Mouse (Mus musculus) large intestine, adult 2 months (tissue): Measurements from ENCODE around the gene Lrrc39. TPM values are rescaled to one million over a fixed set of nuclear protein-coding genes. Genes with fewer than 3 reads are reported as not detected.
"Not testable (repeated sequence)": the region's sequence is repeated elsewhere in the genome, so short reads cannot be mapped to it uniquely, and the experiment has no call there.

Experiments used
- DNase-seq: peaks from one replicate; pipeline ENCODE4 v3.0.0-alpha.2; 2012; ENCODE audit warnings: low read depth, low spot score
- WGBS: fragments of 180-500 bp; shearing (Covaris S2); methylation state at CpG from one replicate; pipeline ENCODE4 v1.1.7; 2018; 5-methylcytosine and 5-hydroxymethylcytosine counted together
- polyA plus RNA-seq: library from polyadenylated mRNA; depleted of rRNA; stranded (reverse); fragments of >200 nt; gene quantifications from 2 replicates; pipeline ENCODE4 v1.2.3, GENCODE M21; 2012; rRNA removed

Lrrc39 gene
- 0.19 and 0.38 TPM in 2 replicates for polyA plus RNA-seq

DNA sequence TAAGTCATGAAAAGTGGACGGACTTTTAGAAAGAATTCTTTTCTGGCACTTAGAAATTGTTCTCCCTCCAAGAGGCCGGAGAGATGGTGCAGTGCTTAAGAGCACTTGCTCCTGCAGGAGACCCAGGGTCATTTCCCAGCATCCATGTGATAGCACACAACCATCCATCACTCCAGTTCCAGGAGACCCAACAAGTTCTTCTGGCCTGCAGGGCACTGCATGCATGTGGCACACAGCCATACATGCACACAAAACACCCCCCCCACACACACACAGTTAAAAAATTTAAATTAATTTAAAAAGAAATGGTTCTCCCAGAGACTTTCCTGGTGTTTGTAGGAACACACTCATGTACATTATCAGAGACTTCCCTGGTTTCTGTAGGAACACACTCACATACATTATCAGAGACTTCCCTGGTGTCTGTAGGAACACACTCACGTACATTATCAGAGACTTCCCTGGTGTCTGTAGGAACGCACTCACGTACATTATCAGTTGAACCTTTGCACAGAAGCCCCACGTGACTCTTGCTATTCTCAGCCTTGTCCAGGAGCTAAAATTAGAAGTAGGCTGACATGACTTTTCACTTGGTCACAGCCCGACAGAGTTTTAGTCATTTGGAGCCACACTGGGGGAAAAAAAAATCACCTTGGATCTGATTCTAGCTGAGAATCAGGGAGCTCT lies at the start of gene Lrrc39:
Gene Lrrc39, plus strand, starts transcription at position 566 of the 687 bp plus-strand sequence.
- 46% methylated on average over 7 of the region's 7 CpGs for WGBS
- no peak for DNase-seq

DNA sequence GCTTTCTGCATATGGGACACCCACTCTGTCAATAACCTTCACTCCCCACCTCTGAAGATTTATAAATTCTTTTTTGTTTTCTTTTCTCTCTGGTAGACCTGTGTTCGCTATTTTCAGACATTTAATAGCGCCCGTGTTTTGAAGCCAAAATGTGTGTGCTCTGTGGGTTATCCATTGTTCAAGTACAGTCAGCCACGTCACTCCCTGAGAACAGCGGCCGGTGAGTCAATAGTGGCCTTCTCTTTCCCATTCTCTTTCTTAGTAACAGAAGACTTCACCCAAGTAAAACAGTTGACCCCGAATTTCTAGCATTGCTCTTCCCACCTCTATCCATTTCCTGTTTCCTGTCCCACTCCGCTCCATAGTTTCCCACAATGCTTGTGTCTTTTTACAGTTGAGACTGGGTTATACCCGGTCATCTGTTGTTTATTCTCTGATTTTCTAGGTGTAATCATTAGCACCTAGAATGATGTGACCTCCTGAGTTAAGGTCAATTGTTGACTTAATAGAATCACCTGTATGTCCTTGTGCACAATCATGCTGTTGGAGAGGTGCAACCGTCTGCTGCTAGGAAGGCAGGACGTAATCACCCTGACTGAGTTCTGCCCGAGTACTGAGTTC lies 42.5 kb upstream of the Lrrc39 start:
- 86% methylated on average over 12 of the region's 12 CpGs for WGBS
- no peak for DNase-seq

DNA sequence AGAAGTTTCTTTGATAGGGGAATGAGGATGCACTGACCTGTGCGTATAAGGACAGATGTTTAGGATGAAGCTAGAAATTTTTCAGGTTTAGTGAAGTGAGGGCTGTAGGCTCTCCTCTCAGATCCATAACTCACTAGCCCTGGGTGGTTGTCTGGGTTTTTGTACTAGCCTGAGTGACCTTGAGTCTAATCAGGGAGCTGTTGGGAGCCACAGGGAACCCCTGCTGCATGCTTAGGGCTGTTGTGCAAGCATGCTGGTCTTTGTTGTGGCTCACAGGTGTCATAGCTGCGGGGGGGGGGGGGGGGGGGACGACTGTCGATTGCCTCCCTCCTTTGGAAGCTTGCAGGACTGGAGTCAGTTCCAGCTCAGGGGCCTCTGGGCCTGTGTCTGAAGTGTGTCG lies 33.0 kb upstream of the Lrrc39 start:
- no peak for DNase-seq
- WGBS = 49% methylated on average over 5 of the region's 5 CpGs

DNA sequence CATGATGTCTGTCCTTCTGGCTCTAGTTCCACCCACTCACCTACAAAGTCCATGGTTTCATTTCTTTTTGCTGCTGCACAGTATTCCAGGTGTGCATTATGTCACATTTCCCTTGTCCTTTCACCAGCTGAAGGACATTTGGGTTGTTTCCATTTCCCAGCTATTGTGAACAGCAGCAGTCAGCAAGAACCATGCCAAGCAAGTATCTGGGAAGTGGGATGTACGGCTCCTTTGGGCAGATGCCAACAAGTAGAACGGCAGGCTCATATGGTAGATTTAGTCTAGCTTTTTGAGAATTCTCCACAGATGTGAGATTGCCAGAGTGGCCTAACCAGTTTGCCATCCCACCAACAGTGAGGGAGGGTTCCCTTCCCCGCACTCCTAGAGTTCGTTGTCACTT lies 31.9 kb upstream of the Lrrc39 start:
- WGBS = 73% methylated on average over 4 of the region's 4 CpGs
- no peak for DNase-seq

DNA sequence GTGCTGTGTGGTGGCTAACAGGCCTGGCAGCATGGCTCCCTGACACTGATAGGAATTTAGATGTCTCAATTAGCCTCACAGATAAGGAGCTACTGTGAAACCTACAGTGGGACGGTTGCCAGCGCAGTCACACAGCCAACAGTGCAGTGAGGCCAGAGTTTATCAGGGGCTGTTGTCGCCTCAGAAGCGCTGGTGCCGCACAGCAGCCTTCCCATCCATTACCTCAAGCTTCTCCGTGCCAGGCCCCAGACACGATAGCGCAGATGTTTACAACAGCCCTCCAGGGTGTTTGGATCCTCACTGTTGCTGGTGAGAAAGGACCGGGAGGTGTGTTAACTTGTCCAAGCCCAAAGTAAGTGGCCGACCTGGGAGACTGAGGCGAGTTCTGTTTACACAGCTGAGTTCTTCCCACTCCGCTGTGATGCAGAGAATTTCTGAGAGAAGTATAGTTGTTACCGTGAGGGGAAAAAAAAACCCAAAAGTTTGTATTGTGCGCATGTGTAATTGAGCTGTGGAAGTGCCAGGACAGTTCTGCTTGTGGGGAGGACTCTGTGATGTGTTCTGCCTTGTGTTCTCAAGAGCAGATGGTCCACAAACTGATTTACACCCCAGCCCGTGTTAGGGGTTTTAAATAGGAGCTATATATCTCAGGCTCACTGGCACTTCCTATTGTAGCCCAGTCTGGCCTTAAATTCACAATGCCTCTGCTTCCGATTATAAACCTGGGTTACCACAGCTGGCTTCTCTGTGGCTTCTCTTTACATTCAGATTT lies 26.2 kb upstream of the Lrrc39 start:
- 63% methylated on average over 16 of the region's 16 CpGs for WGBS

DNA sequence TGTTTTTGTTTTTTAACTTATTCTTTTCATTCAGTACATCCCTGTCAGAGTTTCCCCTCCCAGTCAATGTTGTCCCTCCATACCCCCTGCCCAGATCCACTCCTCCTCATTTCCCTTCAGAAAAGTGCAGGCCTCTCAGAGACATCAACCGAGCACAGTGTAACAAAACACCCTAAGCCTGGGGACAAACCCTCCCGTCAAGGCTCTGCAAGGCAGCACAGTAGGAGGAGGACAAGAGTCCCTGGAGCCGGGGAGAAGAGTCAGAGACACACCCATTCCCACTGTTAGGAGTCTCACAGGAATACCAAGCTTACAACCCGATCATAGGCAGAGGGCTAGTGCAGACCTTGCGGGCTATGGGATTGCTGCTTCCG lies 25.6 kb upstream of the Lrrc39 start:
- no peak for DNase-seq
- 74% methylated on average over 6 of the region's 6 CpGs for WGBS

More for the DNA sequence above, 26.2 kb upstream of the Lrrc39 start:
- DNase-seq = no peak

DNA sequence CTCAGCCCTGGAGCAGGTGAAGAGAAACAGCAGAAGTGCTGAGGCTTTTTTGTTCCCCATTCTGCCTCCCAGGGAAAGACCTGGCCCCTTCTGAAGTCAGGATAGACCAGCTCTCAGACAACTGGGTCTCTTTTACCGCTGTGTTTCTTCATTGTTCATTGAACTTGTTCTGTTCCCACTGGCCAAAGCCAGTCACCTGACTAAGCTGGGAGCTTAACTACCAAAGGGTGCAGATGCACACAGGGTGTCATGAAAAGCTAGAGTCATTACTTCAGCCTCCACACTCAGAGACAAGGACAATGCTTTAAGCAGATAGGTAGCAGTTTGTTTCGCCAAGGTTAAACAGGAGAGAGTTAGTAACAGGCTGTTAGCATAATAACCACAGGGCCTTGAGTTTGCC lies 20.7 kb upstream of the Lrrc39 start:
- 54% methylated on average over 2 of the region's 2 CpGs for WGBS
- no peak for DNase-seq

DNA sequence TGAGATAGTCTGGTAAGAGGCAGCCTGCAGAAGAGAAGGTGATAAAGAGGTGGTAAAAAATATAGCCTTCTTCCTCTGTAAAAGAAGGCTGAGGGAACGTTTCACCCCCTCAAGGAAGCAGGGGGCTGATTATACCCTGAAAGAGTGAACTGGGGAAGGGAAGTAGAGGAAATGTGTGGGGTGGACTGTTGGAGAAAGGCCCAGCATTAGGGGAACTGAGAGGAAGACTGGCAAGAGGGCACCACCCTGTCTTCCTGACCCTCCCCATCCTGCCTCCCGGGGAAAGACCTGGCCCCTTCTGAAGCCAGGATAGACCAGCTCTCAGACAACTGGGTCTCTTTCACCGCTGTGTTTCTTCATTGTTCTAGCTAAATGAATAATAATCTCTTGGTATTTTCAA lies 20.2 kb upstream of the Lrrc39 start:
- 61% methylated on average over 3 of the region's 3 CpGs for WGBS

DNA sequence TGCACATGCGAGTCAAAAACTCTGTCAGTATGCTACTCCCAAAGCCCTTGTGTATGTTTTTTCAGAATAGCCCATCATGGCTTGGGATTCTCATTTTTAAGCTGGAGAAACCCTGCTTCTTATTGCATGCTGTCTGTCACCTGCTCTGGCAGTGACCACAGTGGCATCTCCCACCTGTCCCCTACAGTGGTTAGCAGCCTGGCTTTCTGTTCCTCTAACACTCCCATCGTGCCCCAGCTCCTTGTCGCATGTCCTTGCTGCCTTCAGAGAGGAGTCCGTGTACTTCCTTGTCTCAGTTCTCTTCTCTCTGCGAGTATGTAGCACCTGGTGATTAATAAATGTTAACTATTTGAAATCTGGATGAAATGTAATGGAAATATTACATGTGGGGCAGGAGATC lies 15.3 kb upstream of the Lrrc39 start:
- 73% methylated on average over 5 of the region's 5 CpGs for WGBS
- DNase-seq = no peak

More for the DNA sequence above, 20.2 kb upstream of the Lrrc39 start:
- DNase-seq = no peak

DNA sequence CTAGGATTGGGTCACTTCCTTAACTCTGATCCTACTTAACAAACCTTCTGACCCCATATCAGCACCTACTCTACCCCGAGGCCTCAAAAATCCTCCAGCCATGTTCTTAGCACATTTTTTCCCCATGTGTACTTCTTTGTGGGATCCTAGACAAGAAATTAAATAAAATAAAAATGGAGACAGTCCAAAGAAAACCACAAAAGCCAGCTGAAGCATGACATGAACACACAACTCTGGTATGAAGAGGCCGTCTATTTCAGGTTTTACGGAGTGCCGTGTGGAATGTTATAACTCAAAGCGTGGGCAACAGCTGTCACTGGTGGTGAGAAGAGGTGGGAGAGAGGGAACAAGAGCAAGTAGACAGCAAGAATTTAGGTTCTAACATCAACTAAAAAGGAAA lies 11.4 kb upstream of the Lrrc39 start:
- 86% methylated on average over 5 of the region's 5 CpGs for WGBS

DNA sequence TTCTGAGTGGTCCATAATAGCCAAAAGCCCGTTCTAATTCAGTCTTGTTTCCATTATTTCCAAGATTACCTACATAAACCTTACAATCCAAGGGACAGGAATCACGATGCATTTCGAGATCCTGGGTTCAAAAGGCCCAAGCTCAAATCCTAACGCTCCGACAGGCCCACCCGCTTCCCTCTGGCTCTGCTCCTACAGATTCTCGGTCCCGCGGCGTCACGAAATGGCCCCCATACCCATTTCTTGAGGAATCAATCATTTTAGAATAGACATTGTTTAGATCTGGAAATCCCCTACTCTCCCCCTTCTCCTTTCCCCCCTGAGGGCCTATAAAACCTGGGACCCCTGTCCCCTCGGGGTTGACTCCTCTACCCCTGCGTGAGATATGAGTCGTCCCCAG lies 1.5 kb upstream of the Lrrc39 start:
- 95% methylated on average over 14 of the region's 14 CpGs for WGBS
- not testable (repeated sequence) for DNase-seq

More for the DNA sequence above, 11.4 kb upstream of the Lrrc39 start:
- DNase-seq = no peak

DNA sequence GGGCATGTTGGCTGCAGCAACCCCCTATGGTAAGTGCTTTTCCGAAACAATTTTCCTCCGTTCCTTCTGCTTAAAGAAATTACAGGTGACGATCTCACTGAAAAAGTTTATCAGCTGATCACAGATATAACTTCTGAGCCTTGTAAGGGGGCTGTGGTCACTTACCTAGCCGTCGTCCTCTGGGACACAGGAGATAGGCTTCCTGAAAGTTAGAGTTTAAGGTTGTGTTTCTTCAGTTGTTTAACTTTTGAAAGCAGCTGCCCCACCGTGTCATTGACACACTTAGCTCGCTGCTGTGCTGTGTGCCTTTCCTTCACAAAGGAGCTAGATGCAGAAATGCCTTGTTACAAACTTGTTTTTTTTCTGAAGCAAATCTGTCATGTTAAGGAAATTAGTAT lies 321 bp downstream of the Lrrc39 start:
- 54% methylated on average over 7 of the region's 7 CpGs for WGBS
- no peak for DNase-seq

DNA sequence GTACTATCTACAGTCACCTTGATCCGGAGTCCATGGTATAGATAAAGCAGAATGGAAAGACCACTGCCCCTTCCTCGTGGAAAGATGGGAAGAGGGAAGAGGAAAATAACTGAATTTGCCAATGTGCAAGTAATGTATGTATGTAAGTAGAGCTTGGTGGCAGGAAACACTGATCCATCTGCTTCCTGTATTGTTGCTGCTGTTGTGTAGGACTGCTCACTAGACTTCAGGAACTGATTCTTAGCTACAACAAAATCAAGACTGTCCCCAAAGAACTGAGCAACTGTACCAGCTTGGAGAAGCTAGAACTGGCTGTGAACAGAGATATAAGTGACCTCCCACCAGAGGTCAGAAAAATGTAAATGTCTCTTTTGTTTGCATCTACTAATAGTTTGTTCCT lies 7.9 kb downstream of the Lrrc39 start:
- WGBS = 64% methylated on average over 2 of the region's 2 CpGs
- no peak for DNase-seq

DNA sequence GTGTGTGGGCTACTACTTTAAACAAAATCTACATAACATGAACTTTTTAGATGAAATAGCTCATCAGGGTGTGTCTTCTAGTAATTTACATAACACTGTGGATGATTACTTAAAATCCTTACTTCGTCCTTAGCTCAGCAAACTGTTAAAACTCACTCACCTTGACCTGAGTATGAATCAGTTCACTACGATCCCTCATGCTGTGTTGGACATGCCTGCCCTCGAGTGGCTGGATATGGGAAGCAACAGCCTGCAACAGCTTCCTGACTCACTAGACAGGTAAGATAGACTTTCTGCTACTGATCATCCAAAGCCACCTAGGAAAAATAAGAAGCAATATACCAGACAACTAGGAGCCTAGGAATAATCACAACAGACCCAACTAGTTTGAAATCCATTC lies 14.5 kb downstream of the Lrrc39 start:
- no peak for DNase-seq

DNA sequence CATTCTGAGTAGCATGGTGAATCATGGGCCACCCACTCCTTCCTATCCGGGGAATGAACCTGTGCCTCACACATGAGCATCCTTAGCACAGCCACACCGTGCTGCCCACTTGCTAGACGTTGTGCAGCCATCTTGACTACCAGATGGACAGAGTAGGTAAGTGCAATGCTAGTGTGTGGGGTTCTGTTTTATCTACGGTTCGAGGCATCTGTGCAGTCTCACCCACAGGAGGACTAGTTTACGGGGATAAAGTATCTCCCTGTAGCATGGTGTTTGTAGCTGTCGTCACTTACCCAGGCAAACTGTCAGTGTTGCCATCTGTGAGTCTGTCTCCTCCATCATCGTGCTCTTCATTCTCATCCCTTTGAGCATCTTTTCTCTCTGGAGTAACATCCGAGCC lies 19.4 kb downstream of the Lrrc39 start:
- DNase-seq = no peak
- 94% methylated on average over 9 of the region's 9 CpGs for WGBS

More for the DNA sequence above, 14.5 kb downstream of the Lrrc39 start:
- 37% methylated on average over 3 of the region's 3 CpGs for WGBS

DNA sequence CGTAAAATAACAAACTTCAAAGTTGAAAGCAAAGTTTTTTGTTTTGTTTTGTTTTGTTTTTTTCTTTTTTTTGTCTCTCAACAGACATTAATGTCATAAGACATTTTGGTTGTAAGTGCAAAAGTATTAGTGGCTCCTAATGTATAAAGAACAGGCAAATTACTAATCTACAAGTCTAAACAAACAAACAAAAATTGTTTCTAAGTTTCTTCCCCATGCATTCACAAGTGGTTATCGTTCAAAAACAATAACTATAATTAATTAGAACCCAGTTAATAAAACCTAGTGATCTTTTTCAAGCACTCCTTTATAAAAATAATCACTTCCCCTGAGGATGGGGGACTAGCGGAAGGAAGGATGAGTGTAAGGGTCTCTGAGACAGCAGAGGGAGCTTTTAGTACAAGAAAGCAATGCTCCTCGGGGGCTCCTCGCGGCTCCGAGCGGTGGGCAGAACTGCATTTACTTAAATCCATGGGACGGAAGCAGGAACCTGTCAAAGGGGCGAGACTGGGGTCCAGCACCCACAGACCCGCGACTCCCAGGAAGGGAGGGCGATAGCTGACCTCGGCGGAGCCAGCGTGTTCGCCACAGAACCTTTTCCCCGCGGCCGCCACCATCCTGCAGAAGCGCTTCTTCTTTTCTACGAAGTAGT lies 31.4 kb downstream of the Lrrc39 start:
- DNase-seq = no peak
- under 1% methylated on average over 22 of the region's 22 CpGs for WGBS

DNA sequence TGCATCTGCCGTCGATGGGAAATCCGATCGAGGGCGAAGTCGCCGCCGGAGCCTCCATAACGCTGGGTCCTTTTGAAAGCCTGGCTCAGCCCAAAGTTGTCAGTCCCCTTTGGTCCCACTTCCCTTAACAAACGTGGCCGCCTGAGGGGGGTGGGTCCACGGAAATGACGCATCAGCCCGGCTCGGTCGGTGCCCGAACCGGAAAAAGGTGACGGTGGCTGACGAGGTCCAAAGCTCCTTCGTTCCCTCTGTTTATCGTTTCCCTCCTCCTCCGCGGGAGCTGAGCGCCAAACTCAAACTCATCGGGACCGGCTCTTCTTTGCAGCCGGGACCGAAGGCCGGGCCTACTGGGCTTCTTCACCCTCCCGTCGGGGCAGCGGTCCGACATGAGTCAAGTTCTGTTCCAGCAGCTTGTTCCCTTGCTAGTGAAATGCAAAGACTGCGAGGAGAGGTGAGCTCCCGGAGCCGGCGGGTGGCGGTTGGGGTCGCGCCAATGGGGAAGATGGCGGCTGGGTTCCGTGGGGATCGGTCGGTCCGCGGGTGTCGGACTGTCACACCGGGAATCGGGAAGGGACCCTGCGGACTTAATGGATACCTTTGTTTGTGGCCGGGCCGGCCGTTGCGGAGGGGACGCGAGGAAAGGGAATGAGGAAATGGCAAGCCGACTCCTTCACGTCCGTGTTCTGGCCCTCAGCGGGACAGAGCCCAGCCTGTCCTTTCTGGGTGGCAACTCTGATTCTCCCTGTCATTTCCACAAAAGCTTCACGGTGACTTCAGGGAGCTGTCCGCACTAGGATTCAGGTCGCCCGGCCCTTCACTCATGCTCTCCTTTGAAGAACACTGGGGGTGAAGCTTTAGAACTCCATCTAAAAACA lies 32.2 kb downstream of the Lrrc39 start, which contains the start of gene Sass6:
Gene Sass6, plus strand, starts transcription at position 255 of the 875 bp plus-strand sequence.
- under 1% methylated on average over 65 of the region's 65 CpGs for WGBS
- DNase-seq = peak; percentile 98

DNA sequence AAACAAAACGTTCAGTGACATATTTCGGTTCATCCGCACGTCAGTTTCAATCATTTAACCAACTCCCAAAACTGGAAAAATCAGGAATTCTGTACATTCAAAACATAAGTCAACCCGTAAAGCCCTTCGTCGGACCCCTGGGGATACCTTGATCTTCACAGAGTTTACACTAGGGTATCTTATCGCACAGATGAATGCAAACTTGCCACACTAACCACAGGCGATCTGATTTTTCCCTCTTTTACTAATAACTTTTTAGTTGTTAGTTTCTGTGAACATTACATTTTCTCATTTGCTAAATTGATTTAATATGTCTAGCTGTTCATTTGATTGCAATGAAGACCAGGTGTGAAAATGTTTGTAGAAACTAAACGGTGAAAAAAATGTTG lies 32.8 kb downstream of the Lrrc39 start:
- 4% methylated on average over 10 of the region's 10 CpGs for WGBS

DNA sequence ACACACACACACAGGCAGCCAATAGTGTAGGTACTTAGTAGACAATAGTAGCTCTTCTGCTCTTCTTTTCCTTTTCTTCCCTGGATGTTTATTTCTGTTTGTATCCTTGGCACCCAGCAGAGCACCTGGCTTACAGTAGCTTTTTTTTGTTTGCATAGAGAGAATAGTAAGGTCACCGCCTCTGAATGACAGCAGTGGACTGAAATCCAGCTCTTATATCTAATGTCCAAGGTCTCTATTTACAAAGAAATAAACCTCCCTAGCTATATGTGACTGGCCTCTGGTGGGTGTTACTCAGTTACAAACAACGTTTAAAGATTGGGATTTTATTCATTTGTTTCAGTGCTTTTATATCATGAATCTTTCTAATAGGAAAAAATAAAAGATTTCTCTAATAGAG lies 36.9 kb downstream of the Lrrc39 start:
- WGBS = 27% methylated on average over 2 of the region's 2 CpGs
- DNase-seq = no peak

More for the DNA sequence above, 32.8 kb downstream of the Lrrc39 start:
- DNase-seq = no peak
